Mouse (Mus musculus) ES-E14 (cell line): Measurements from ENCODE around the gene Afg3l1. TPM values are rescaled to one million over a fixed set of nuclear protein-coding genes. Genes with fewer than 3 reads are reported as not detected.

ENCODE experiments used
- DNase-seq: peaks from one replicate; pipeline ENCODE4 v3.0.0-alpha.2; 2013; ENCODE audit warnings: low read depth, low spot score
- H3K27ac ChIP-seq: 2 replicates; pipeline ENCODE4 v1.5.1; 2012; ENCODE audit warnings: low read depth, mild to moderate bottlenecking, low read length, moderate library complexity, mixed read lengths; ENCODE audit not compliant: poor library complexity, insufficient read depth, severe bottlenecking
- H3K36me3 ChIP-seq: 2 replicates; pipeline ENCODE4 v1.6.1; 2012; ENCODE audit warnings: mild to moderate bottlenecking, low read length, moderate library complexity, mixed read lengths; ENCODE audit not compliant: control insufficient read depth, poor library complexity, insufficient read depth, severe bottlenecking
- H3K4me1 ChIP-seq, 2 experiments: fragments of 150-350 bp in 1 of 2; sonication (generic) in 1 of 2; 2 replicates each; pipeline ENCODE4 v1.6.1; 2012; ENCODE audit warnings: low read length in 2 of 2, mild to moderate bottlenecking in 1 of 2, mixed read lengths in 1 of 2; ENCODE audit not compliant: control insufficient read depth in 2 of 2, insufficient read depth in 2 of 2, poor library complexity in 1 of 2
- H3K4me3 ChIP-seq, 2 experiments: fragments of 150-350 bp in 1 of 2; sonication (generic) in 1 of 2; 2 replicates each; pipeline ENCODE4 v1.5.1; 2012; ENCODE audit warnings: low read length in 2 of 2, low read depth in 1 of 2, mild to moderate bottlenecking in 1 of 2, mixed read lengths in 1 of 2; ENCODE audit not compliant: insufficient read depth in 1 of 2, poor library complexity in 1 of 2, severe bottlenecking in 1 of 2
- H3K9ac ChIP-seq: 2 replicates; pipeline ENCODE4 v1.6.1; 2012; ENCODE audit warnings: low read depth, mild to moderate bottlenecking, low read length, mixed read lengths; ENCODE audit not compliant: poor library complexity, insufficient read depth, severe bottlenecking
- H3K9me3 ChIP-seq: fragments of 150-350 bp; sonication (generic); 2 replicates; pipeline ENCODE4 v1.6.1; 2012; ENCODE audit warnings: low read depth, mild to moderate bottlenecking, low read length; ENCODE audit not compliant: control insufficient read depth, insufficient read depth
- CHD2 ChIP-seq: IDR thresholded peaks from 2 replicates; pipeline ENCODE4 v1.6.1; 2014; ENCODE audit warnings: mild to moderate bottlenecking, low read depth, low read length, inconsistent platforms
- HCFC1 ChIP-seq: IDR thresholded peaks from 2 replicates; pipeline ENCODE4 v1.6.1; 2012; ENCODE audit warnings: low read length, inconsistent platforms, borderline replicate concordance; ENCODE audit not compliant: insufficient read depth
- MAFK ChIP-seq: IDR thresholded peaks from 2 replicates; pipeline ENCODE4 v1.6.1; 2014; ENCODE audit warnings: mild to moderate bottlenecking, low read depth, low read length, inconsistent platforms; ENCODE audit not compliant: insufficient read depth
- ZC3H11A ChIP-seq: IDR thresholded peaks from 2 replicates; pipeline ENCODE4 v1.6.1; 2012; ENCODE audit warnings: low read depth, mild to moderate bottlenecking, inconsistent platforms, low read length, borderline replicate concordance
- ZNF384 ChIP-seq: IDR thresholded peaks from 2 replicates; pipeline ENCODE4 v1.6.1; 2012; ENCODE audit warnings: low read depth, low read length, inconsistent platforms
- in situ Hi-C, 2 experiments: fragments of 600-800 bp; cut with MboI; formaldehyde crosslinking; loops; one replicate each; pipeline ENCODE4 v1.15.1; 2025; ENCODE audit warnings: low sequenced_read_pairs in 2 of 2, inconsistent platforms in 1 of 2; ENCODE audit not compliant: unreplicated experiment in 2 of 2
- total RNA-seq: library from RNA; depleted of rRNA; stranded (reverse); fragments of 300-350 nt; gene quantifications from 2 replicates; pipeline ENCODE4 v1.2.3, GENCODE M21; 2012

Afg3l1 gene
- total RNA-seq, 1 experiment = 80.0 TPM

DNA sequence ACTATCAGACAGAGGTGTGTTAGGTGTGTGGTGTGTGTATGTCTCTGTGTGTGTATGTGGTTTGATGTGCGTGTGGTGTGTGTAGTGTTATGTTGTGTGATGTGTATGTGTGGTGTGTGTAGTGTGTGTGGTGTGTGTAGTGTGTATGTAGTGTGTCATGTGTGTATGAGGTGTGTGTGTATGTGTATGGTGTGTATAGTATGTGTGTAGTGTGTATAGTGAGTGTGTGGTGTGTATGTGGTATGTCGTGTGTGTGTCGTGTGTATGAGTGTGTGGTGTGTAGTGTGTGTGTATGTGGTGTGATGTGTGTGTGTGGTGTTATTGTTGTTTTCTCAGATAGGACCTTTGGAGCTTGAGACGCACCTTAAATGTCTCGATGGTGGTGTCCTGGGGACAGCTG, 35.4 kb upstream of the Afg3l1 start:
- no peak overlapping the region for H3K9ac ChIP-seq
- TF ChIP-seq ZNF384 = no peak
- no peak for TF ChIP-seq MAFK
- TF ChIP-seq ZC3H11A = no peak
- no peak for TF ChIP-seq HCFC1
- TF ChIP-seq CHD2 = no peak
- peaks cover 3 to 23% of the 10 kb centered on the region in 2 experiments; a peak in 3 of 4 replicates for H3K4me1 ChIP-seq
- H3K36me3 ChIP-seq = no peaks in the 10 kb centered on the region
- no peak overlapping the region for H3K4me3 ChIP-seq
- no peak for DNase-seq
- H3K27ac ChIP-seq = no peak overlapping the region
- in situ Hi-C loops = no loop called here
- H3K9me3 ChIP-seq = no peaks in the 10 kb centered on the region

DNA sequence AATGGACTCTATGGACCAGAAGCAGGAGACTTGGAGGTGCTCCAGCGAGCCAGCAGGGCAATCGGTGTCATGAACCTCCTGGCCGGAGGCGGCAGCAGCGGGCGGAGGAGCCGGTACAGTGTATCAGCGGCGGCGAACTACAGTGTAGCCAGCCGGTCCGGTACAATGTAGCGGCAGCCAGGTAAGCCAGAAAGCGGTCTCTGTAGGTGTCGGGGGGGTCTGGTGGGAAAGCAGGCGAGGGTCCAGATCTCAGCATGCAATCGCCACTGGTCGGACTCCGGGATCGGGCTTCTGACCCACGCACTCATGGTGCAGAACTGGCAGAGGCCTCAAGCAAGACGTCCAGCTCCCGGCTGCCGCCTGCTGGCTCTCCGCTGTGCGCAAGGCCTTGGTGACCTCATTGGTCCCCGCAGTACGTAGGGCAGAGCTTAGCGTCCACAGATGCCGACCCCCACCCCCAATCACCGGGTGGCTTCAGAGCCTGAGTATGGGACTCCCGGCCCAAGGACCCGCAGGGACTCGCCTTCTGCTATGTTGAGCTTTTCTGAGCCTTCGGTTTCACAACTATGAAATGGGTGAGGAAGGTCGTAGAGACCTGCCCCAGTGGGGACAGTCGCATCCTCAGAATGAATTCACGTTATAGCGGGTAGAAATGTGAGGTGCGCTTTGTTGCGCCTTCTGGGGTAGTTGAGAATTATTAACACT, 34.7 kb upstream of the Afg3l1 start:
- H3K9ac ChIP-seq = peak overlapping the region; percentile 85
- no peaks in the 10 kb centered on the region for H3K9me3 ChIP-seq
- no peak for TF ChIP-seq HCFC1
- TF ChIP-seq ZNF384 = no peak
- H3K27ac ChIP-seq = peak overlapping the region; percentile 23
- DNase-seq = peak; percentile 76
- in situ Hi-C loops = no loop called here
- H3K4me3 ChIP-seq = peak overlapping the region; percentile 77 to 91
- H3K4me1 ChIP-seq = peaks cover 3 to 27% of the 10 kb centered on the region in 2 experiments; a peak in 3 of 4 replicates
- no peaks in the 10 kb centered on the region for H3K36me3 ChIP-seq

DNA sequence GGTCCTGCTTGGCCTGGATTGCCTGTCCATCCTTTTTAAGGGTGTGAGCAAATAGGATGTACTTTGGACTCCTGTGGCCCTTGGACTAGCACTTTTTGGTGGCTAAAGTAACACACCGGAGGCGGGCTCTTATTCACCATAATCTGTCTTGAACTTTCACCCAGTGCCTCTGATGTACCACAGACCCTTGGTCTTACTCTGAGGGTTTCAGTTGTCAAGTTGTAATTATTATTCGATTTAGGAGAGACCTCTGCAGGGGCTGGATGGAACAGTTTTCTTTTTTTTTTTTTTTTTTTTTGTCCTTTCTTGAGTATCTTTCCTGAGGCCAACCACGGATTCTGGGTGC, 34.2 kb upstream of the Afg3l1 start:
- H3K4me3 ChIP-seq = peak overlapping the region; percentile 77 to 91
- TF ChIP-seq HCFC1 (no peak), CHD2 (no peak), MAFK (no peak), ZNF384 (0 out of 2 replicates have a peak, but pooled peaks have one; percentile 61), ZC3H11A (no peak)
- in situ Hi-C loops = no loop called here
- H3K36me3 ChIP-seq = no peaks in the 10 kb centered on the region
- peaks cover 3 to 31% of the 10 kb centered on the region in 2 experiments; a peak in 3 of 4 replicates for H3K4me1 ChIP-seq
- H3K9me3 ChIP-seq = no peaks in the 10 kb centered on the region
- peak overlapping the region; percentile 17; the same call in 1 of the 2 replicates for H3K27ac ChIP-seq
- no peak for DNase-seq
- peak overlapping the region; percentile 85 for H3K9ac ChIP-seq

DNA sequence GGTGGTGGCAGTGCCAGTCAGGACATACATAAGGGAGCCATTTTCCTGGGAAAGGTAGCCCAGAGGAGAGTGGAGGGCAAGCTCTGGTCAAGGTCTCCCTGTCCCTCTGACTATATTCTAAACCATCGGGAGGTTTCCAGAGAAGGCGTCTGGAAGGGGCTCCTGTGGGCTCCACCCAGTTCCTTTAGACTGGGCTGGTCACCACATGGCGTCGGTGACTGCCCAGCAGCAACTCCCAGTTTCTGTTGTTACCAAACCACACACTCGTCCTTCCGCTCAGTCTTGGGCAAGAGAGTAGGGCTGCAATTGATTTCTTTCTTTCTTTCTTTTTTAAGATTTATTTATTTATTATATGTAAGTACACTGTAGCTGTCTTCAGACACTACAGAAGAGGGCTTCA, 33.6 kb upstream of the Afg3l1 start:
- Histone ChIP-seq H3K9me3 (no peaks in the 10 kb centered on the region), H3K27ac (no peak overlapping the region), H3K9ac (no peak overlapping the region), H3K4me1 (peaks cover 3 to 32% of the 10 kb centered on the region in 2 experiments; a peak in 3 of 4 replicates), H3K36me3 (peaks cover 1% of the 10 kb centered on the region; the same call in 1 of the 2 replicates), H3K4me3 (peak overlapping the region in 1 of 2 experiments; percentile 12; a peak in 2 of 4 replicates)
- DNase-seq = no peak
- in situ Hi-C loops = no loop called here
- TF ChIP-seq HCFC1 (no peak), ZNF384 (no peak)

DNA sequence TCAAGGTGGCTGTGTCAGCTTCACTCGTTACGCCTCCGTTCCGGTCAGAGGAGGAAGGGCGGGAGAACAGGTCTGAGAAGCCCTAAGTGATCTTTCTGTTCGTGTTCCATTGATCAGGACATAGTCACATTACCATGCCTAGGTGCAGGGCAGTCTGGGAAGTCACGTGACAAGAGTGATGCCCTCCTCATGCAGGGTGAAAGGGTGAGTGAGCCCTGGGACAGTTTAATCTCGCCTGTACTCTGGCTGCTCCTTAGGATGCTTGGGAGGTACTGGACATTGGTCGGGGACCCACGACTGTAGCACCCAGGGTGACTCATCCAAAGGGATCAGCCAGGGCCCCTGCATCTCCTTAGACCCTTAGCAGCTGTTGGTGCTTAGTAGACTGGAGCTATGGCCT, 31.7 kb upstream of the Afg3l1 start:
- H3K4me3 ChIP-seq = peak overlapping the region in 1 of 2 experiments; percentile 25; a peak in 2 of 4 replicates
- peak overlapping the region; percentile 74 for H3K27ac ChIP-seq
- DNase-seq = no peak
- no peaks in the 10 kb centered on the region for H3K9me3 ChIP-seq
- in situ Hi-C loops = no loop called here
- TF ChIP-seq HCFC1 (no peak), ZC3H11A (no peak), ZNF384 (no peak), CHD2 (no peak), MAFK (no peak)
- H3K9ac ChIP-seq = peak overlapping the region; percentile 56
- H3K4me1 ChIP-seq = peaks cover 3 to 32% of the 10 kb centered on the region in 2 experiments; a peak in 3 of 4 replicates
- H3K36me3 ChIP-seq = peaks cover 8% of the 10 kb centered on the region; the same call in 1 of the 2 replicates
